9 mouse cellular contexts compared by ENCODE assay signal in the genomic region with DNA sequence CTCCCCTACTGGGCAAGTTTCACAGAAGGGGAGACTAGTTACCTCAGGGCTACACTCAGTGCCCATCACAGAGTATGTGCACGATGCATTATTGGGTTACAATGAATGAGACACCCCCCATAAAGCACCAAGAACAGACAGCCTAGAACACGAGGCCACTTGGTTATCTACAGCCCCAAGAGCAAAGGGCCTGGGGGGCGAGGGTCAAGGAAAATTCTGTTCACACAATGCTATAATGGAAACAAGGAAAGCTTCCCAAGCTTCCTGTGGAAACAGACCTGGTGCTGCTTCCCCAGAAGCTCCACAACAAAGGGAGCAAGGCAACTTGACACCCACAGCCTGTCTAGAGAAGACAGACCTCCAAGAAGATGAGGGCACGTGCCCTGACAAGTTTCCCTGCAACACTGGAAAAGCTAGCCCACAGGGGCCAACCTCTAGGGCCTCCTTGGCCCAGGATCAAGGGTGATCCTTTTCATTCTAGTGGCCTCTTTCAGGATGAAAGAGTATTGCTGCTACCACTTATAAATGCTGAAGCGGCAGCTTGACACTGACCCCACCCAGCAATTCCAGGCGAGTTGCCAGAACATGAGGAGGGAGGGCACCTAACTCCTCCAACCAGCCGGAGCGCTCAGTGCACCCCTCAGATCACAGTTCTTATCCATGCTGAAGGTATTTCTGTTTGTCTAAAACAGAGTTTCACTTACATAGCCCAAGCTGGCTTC. TPM values are rescaled to one million over a fixed set of nuclear protein-coding genes. Genes with fewer than 3 reads are reported as not detected.
DNase-seq lines count a peak whose midpoint lies in the region; ATAC-seq lines count a peak whose summit lies in the region.
"Had no signal": no experiment of that assay in that cellular context is flagged by ENCODE, and none has a peak within 500 bp of the region (broad histone marks: within the 10 kb centered on the region; RNA-seq: fewer than 3 reads in every experiment).

No protein-coding gene starts in this region.

- intact Hi-C loops in heart, postnatal 25 days (cut with DNase I), result no loop called here
- intact Hi-C loops in left cerebral cortex, postnatal 14 days (cut with DNase I), result no loop called here

- H3K9me3 ChIP-seq in midbrain, embryonic 13.5 days, result no peaks in the 10 kb centered on the region

- ATAC-seq in erythroblast, adult 5-6 weeks (replicated peaks; ENCODE audit: low FRiP score, poor library complexity, severe bottlenecking), result peak; percentile 77
- 0 out of 2 replicates have a peak, but pooled peaks have one; percentile 11 for ATAC-seq in midbrain, embryonic 13.5 days

- H3K27me3 ChIP-seq in midbrain, embryonic 13.5 days, result no peaks in the 10 kb centered on the region
- H3K27me3 ChIP-seq: CH12.LX had no signal

- H3K9ac ChIP-seq in midbrain, embryonic 13.5 days (replicated peaks), result no peak overlapping the region

- peaks cover 8% of the 10 kb centered on the region; the same call in 1 of the 2 replicates for H3K36me3 ChIP-seq in midbrain, embryonic 13.5 days

- peak; percentile 22 to 33 for DNase-seq in frontal cortex, postnatal 14 days (ENCODE audit: low spot score in 2 of 2)
- DNase-seq in frontal cortex, postnatal 25 days (ENCODE audit: low spot score in 2 of 2), result no peak
- peak; percentile 88 for DNase-seq in adrenal gland, postnatal 10 days
- peak; percentile 69 for DNase-seq in heart, postnatal 25 days (ENCODE audit: low spot score)
- peak; percentile 41 to 47 for DNase-seq in left cerebral cortex, postnatal 14 days (ENCODE audit: low spot score in 2 of 2)
- DNase-seq in thymus, postnatal 36 days, result no peak

- H3K4me1 ChIP-seq in midbrain, embryonic 13.5 days (replicated peaks), result peaks cover 8% of the 10 kb centered on the region

- no peak overlapping the region for H3K4me2 ChIP-seq in midbrain, embryonic 13.5 days (replicated peaks)

- H3K4me3 ChIP-seq in midbrain, embryonic 13.5 days (replicated peaks), result no peak overlapping the region

- no peak overlapping the region; the same call in 1 of the 2 replicates for H3K27ac ChIP-seq in midbrain, embryonic 13.5 days

- WGBS in midbrain, embryonic 13.5 days, result 68% methylated on average over 8 of the region's 8 CpGs

RNA-seq across cellular contexts. Expression of gene Ranbp10, which starts 27.9 kb away (rescaled TPM):
- 10 to 100 TPM; 25.4 to 30.0 TPM for total RNA-seq in adrenal gland, postnatal 10 days (2021)
- 514 and 565 TPM in 2 replicates for total RNA-seq in erythroblast, adult 5-6 weeks (2015; ENCODE audit: low replicate concordance)
- 620 and 633 TPM in 2 replicates for total RNA-seq in erythroblast, adult 5-6 weeks (2017; ENCODE audit: low replicate concordance)
- 10 to 100 TPM; 19.1 to 19.2 TPM for total RNA-seq in heart, postnatal 25 days (2021)
- total RNA-seq in left cerebral cortex, postnatal 14 days (2021), result 10 to 100 TPM; 24.6 to 26.4 TPM
- 13.8 and 15.9 TPM in 2 replicates for polyA plus RNA-seq in midbrain, embryonic 13.5 days (2015; fragmentation: Nextera tagmentation; extraction: Ambion mirVana)

RNA-seq across cellular contexts. Expression of gene Tsnaxip1, which starts 28.3 kb away (rescaled TPM):
- total RNA-seq in adrenal gland, postnatal 10 days (2021), result not detected
- total RNA-seq in erythroblast, adult 5-6 weeks (2015; ENCODE audit: low replicate concordance), result 1.0 and 1.2 TPM in 2 replicates
- 2.5 and 3.2 TPM in 2 replicates for total RNA-seq in erythroblast, adult 5-6 weeks (2017; ENCODE audit: low replicate concordance)
- not detected for total RNA-seq in heart, postnatal 25 days (2021)
- total RNA-seq in left cerebral cortex, postnatal 14 days (2021), result under 1 TPM in 1 of 2 experiments, not detected in 1; 0.18 TPM
- polyA plus RNA-seq in midbrain, embryonic 13.5 days (2015; fragmentation: Nextera tagmentation; extraction: Ambion mirVana), result 0.36 and 0.58 TPM in 2 replicates

RNA-seq across cellular contexts. Expression of gene Gfod2, which starts 40.8 kb away (rescaled TPM):
- 10 to 100 TPM in 1 of 2 experiments, 1 to 10 TPM in 1; 7.5 to 12.8 TPM for total RNA-seq in adrenal gland, postnatal 10 days (2021)
- total RNA-seq in erythroblast, adult 5-6 weeks (2015; ENCODE audit: low replicate concordance), result 0.21 and 0.38 TPM in 2 replicates
- 0.51 TPM in 1 of 2 replicates, not detected in the other for total RNA-seq in erythroblast, adult 5-6 weeks (2017; ENCODE audit: low replicate concordance)
- total RNA-seq in heart, postnatal 25 days (2021), result 1 to 10 TPM; 4.2 to 4.8 TPM
- 10 to 100 TPM; 20.6 to 20.9 TPM for total RNA-seq in left cerebral cortex, postnatal 14 days (2021)
- polyA plus RNA-seq in midbrain, embryonic 13.5 days (2015; fragmentation: Nextera tagmentation; extraction: Ambion mirVana), result 90.0 and 92.7 TPM in 2 replicates

RNA-seq across cellular contexts. Expression of gene Cenpt, which starts 53.8 kb away (rescaled TPM):
- 10 to 100 TPM in 1 of 2 experiments, 1 to 10 TPM in 1; 7.6 to 10.4 TPM for total RNA-seq in adrenal gland, postnatal 10 days (2021)
- total RNA-seq in erythroblast, adult 5-6 weeks (2015; ENCODE audit: low replicate concordance), result 13.1 and 15.9 TPM in 2 replicates
- total RNA-seq in erythroblast, adult 5-6 weeks (2017; ENCODE audit: low replicate concordance), result 9.6 and 11.3 TPM in 2 replicates
- total RNA-seq in heart, postnatal 25 days (2021), result 1 to 10 TPM; 2.2 to 2.9 TPM
- total RNA-seq in left cerebral cortex, postnatal 14 days (2021), result 10 to 100 TPM; 17.6 to 17.7 TPM
- polyA plus RNA-seq in midbrain, embryonic 13.5 days (2015; fragmentation: Nextera tagmentation; extraction: Ambion mirVana), result 60.9 and 64.9 TPM in 2 replicates

RNA-seq across cellular contexts. Expression of gene Thap11, which starts 55.7 kb away (rescaled TPM):
- 10 to 100 TPM; 28.3 to 32.0 TPM for total RNA-seq in adrenal gland, postnatal 10 days (2021)
- total RNA-seq in erythroblast, adult 5-6 weeks (2015; ENCODE audit: low replicate concordance), result 6.3 and 16.3 TPM in 2 replicates
- 7.1 and 8.3 TPM in 2 replicates for total RNA-seq in erythroblast, adult 5-6 weeks (2017; ENCODE audit: low replicate concordance)
- 10 to 100 TPM; 23.8 to 27.4 TPM for total RNA-seq in heart, postnatal 25 days (2021)
- 10 to 100 TPM; 34.7 to 38.5 TPM for total RNA-seq in left cerebral cortex, postnatal 14 days (2021)
- polyA plus RNA-seq in midbrain, embryonic 13.5 days (2015; fragmentation: Nextera tagmentation; extraction: Ambion mirVana), result 58.9 and 62.2 TPM in 2 replicates

Comparison
In these comparisons a context has a peak if more than half of its experiments do, and no peak if none do; other contexts are left out.
1. DNase-seq: peak in frontal cortex, postnatal 14 days (2 of 2), adrenal gland, postnatal 10 days (single experiment), heart, postnatal 25 days (single experiment) and left cerebral cortex, postnatal 14 days (2 of 2); none in frontal cortex, postnatal 25 days (0 of 2) and thymus, postnatal 36 days (0 of 2).
2. RNA of gene Ranbp10, which starts 27.9 kb away (total RNA-seq): 514 to 633 TPM in erythroblast, adult 5-6 weeks; 25.4 to 30.0 TPM in adrenal gland, postnatal 10 days, 24.6 to 26.4 TPM in left cerebral cortex, postnatal 14 days and 19.1 to 19.2 TPM in heart, postnatal 25 days; every median in the first group is over 10 times any median in the second.